25 mouse cellular contexts compared by ENCODE assay signal in genomic region chr5:114410429-114410828, GRCm38 (mm10).
"Had no signal": no experiment of that assay in that cellular context is flagged by ENCODE, and none has a peak within 500 bp of the region (broad histone marks: within the 10 kb centered on the region; RNA-seq: fewer than 3 reads in every experiment).

No protein-coding gene starts in this region.

- H3K4me3 ChIP-seq: heart, adult 2 months; hindbrain, embryonic 10.5 days; hindbrain, embryonic 12.5 days; intestine, embryonic 15.5 days; layer of hippocampus, adult 2 months; left cerebral cortex, adult 2 months; limb, embryonic 13.5 days; liver, embryonic 13.5 days had no signal

- H3K4me2 ChIP-seq: heart, embryonic 11.5 days; hindbrain, embryonic 12.5 days; hindbrain, embryonic 14.5 days; intestine, embryonic 15.5 days; limb, embryonic 13.5 days; liver, embryonic 11.5 days; liver, embryonic 13.5 days had no signal

- H3K9ac ChIP-seq: hindbrain, embryonic 12.5 days; hindbrain, embryonic 14.5 days; intestine, embryonic 15.5 days; limb, embryonic 13.5 days; liver, embryonic 13.5 days had no signal

- H3K9me3 ChIP-seq: hindbrain, embryonic 10.5 days; hindbrain, embryonic 12.5 days; intestine, embryonic 15.5 days; limb, embryonic 13.5 days; liver, embryonic 13.5 days had no signal

- H3K27ac ChIP-seq: heart, adult 2 months; hindbrain, embryonic 10.5 days; hindbrain, embryonic 12.5 days; hindbrain, embryonic 14.5 days; intestine, embryonic 15.5 days; layer of hippocampus, adult 2 months; left cerebral cortex, adult 2 months; limb, embryonic 13.5 days; liver, embryonic 13.5 days had no signal

- H3K27me3 ChIP-seq: hindbrain, embryonic 12.5 days; intestine, embryonic 15.5 days; limb, embryonic 13.5 days; liver, embryonic 13.5 days had no signal

- DNase-seq: gastrocnemius, postnatal 14 days; gastrocnemius, postnatal 36 days; heart, adult 11 months; heart, adult 2 months; heart, postnatal 10 days; heart, postnatal 4 days; kidney, adult 18-20 months; kidney, adult 8-10 months; kidney, postnatal 10 days; kidney, postnatal 25 days; kidney, postnatal 4 days; liver; liver, embryonic 13.5 days had no signal

- ATAC-seq: hindbrain, embryonic 16.5 days; inflammation-experienced regulatory T-cells, adult 6 months; intestine, embryonic 15.5 days; intestine, postnatal 0 days had no signal

- H3K4me1 ChIP-seq: hindbrain, embryonic 12.5 days; limb, embryonic 13.5 days had no signal
